Mouse (Mus musculus) liver, postnatal 0 days (tissue): Measurements from ENCODE around the gene Shbg. TPM values are rescaled to one million over a fixed set of nuclear protein-coding genes. Genes with fewer than 3 reads are reported as not detected.

Experiments
- ATAC-seq: fragments of 200-750 bp; cut with Nextera tagmentation; 2 replicates; pipeline ENCODE4 v1.8.0; 2017; ENCODE audit warnings: mild to moderate bottlenecking, moderate library complexity
- DNase-seq: peaks from one replicate; pipeline ENCODE4 v3.0.0-alpha.2; 2016
- H3K27ac ChIP-seq: fragments of 300-500 bp; sonication (generic); 2 replicates; pipeline ENCODE4 v1.5.1; 2014; ENCODE audit warnings: antibody characterized with exemption, moderate library complexity, mild to moderate bottlenecking, low read depth
- H3K27me3 ChIP-seq: fragments of 300-500 bp; sonication (generic); 2 replicates; pipeline ENCODE4 v1.6.1; 2014; ENCODE audit warnings: low read length, control low read depth, mixed read lengths; ENCODE audit not compliant: insufficient read depth
- H3K36me3 ChIP-seq: fragments of 300-500 bp; sonication (generic); replicated peaks from 2 replicates; pipeline ENCODE4 v1.6.1; 2014; ENCODE audit warnings: mild to moderate bottlenecking, control low read depth, low read length, moderate library complexity, mixed read lengths; ENCODE audit not compliant: insufficient read depth
- H3K4me1 ChIP-seq: fragments of 300-500 bp; sonication (generic); 2 replicates; pipeline ENCODE4 v1.6.1; 2014; ENCODE audit warnings: antibody characterized with exemption, mild to moderate bottlenecking, control low read depth; ENCODE audit not compliant: insufficient read depth
- H3K4me2 ChIP-seq: fragments of 300-500 bp; sonication (generic); 2 replicates; pipeline ENCODE4 v1.6.1; 2014; ENCODE audit warnings: low read depth, mild to moderate bottlenecking, low read length, moderate library complexity, mixed read lengths
- H3K4me3 ChIP-seq: fragments of 300-500 bp; sonication (generic); 2 replicates; pipeline ENCODE4 v1.5.1; 2014; ENCODE audit warnings: low read depth, low read length
- H3K9ac ChIP-seq: fragments of 300-500 bp; sonication (generic); replicated peaks from 2 replicates; pipeline ENCODE4 v1.6.1; 2014; ENCODE audit warnings: mild to moderate bottlenecking, moderate library complexity
- H3K9me3 ChIP-seq: fragments of 300-500 bp; sonication (generic); 2 replicates; pipeline ENCODE4 v1.6.1; 2016; ENCODE audit warnings: mild to moderate bottlenecking, control low read depth, low read length, mixed read lengths
- CTCF ChIP-seq: sonication (generic); IDR thresholded peaks from 2 replicates; pipeline ENCODE4 v1.5.1; 2016; ENCODE audit warnings: antibody characterized with exemption, low read depth
- EP300 ChIP-seq: IDR thresholded peaks from 2 replicates; pipeline ENCODE4 v1.6.1; 2016; ENCODE audit warnings: antibody characterized with exemption, low read depth, mild to moderate bottlenecking
- WGBS: fragments of 180-500 bp; shearing (Covaris S2); extraction: QIAGEN DNeasy Blood & Tissue Kit; methylation state at CpG from one replicate; pipeline ENCODE4 v1.1.7; 2014; ENCODE audit not compliant: insufficient replicate concordance; 5-methylcytosine and 5-hydroxymethylcytosine counted together
- polyA plus RNA-seq: library from polyadenylated mRNA; unstranded; fragments of >200 nt; fragmentation: Nextera tagmentation; extraction: Ambion mirVana; gene quantifications from 2 replicates; pipeline ENCODE4 v1.2.1, GENCODE M21; 2015

Gene Shbg
- polyA plus RNA-seq, 1 experiment from 2014 or later = 4.3 TPM

DNA sequence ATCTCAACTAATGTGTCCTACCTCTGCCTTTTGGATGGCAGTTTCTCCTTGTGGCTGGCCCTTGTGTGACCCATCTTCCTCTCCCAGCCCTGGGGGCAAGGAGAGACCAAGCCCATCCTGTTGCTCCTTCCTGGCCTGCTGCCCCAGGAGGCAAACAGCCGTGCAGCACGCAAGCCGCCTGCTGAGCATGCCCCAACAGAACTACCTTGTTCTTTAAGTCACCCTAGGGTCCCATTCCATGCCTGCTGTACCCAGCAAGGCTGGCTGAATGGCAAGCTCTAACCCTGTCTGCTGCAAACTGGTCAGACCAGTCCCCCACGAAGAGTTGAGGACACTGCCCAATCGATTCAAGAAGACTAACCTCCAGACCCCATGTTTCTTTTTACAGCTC lies 38.4 kb upstream of the Shbg start:
- Histone ChIP-seq H3K4me2 (no peak overlapping the region), H3K27me3 (no peaks in the 10 kb centered on the region), H3K4me3 (no peak overlapping the region), H3K9ac (no peak overlapping the region), H3K36me3 (peaks cover 50% of the 10 kb centered on the region), H3K9me3 (no peaks in the 10 kb centered on the region), H3K4me1 (peaks cover 8% of the 10 kb centered on the region), H3K27ac (no peak overlapping the region)
- 79% methylated on average over 5 of the region's 5 CpGs for WGBS
- DNase-seq (no peak), ATAC-seq (no peak)
- no peak for TF ChIP-seq CTCF

DNA sequence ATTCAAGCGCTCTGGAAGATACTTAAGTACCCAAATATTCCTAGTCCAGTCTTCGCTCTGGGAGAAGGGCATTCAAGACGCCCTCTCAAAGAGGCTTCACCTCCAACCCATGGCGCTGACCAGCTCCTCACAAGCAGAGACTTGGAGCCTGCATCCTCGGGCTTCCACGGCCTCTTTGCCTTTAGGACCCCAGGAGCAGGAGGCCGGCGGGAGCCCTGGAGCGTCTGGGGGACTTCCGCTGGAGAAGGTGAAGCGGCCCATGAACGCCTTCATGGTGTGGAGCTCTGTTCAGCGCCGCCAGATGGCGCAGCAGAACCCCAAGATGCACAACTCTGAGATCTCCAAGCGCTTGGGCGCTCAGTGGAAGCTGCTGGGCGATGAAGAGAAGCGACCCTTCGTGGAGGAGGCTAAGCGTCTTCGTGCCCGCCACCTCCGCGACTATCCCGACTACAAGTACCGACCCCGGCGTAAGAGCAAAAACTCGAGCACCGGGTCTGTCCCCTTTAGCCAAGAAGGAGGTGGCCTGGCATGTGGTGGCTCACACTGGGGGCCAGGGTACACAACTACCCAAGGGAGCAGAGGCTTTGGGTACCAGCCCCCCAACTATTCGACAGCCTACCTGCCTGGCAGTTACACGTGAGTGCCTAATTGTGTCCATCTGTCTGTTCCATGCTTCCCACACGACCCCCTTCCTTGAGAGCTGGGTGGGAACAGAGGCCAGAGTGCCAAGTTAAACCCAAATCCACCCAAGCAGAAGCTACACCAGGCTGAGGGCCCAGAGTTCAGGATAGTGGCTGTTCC lies 37.8 kb upstream of the Shbg start, which contains the start of gene Sox15:
Gene Sox15 (plus strand): TSS at position 51 of the 801 bp plus-strand sequence.
- ATAC-seq = peak; percentile 60
- Histone ChIP-seq H3K4me3 (no peak within 1 kb of the TSS), H3K4me2 (0 out of 2 replicates have a peak within 1 kb of the TSS, but pooled peaks have one; percentile 9), H3K36me3 (peaks cover 56% of the 10 kb centered on the region), H3K4me1 (peaks cover 5% of the 10 kb centered on the region), H3K27ac (peak within 1 kb of the TSS; percentile 49), H3K9me3 (no peaks in the 10 kb centered on the region), H3K27me3 (no peaks in the 10 kb centered on the region), H3K9ac (no peak within 1 kb of the TSS)
- TF ChIP-seq EP300 (no peak), CTCF (peak; percentile 81)
- peak; percentile 71 for DNase-seq
- 36% methylated on average over 34 of the region's 34 CpGs for WGBS

DNA sequence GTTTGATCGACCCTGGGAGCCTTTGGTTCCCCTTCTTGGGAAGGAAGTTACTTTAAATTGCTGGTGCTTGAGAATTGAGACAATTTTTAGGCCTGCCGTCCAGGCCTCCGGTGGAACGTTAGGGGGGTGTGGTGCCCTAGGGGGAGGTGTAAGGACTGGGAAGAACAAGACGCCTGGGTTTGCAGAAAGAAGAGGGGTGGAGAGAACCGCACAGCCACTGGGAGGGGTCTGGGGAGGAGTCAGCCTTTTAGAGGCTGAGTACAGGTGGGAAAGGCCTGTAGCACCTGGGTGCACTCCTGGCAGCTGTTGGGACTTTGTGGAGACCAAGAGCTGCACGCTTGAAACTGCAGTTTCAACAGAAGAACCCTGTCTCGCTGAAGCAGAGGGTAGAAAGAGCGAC lies 37.1 kb upstream of the Shbg start:
- peaks cover 61% of the 10 kb centered on the region for H3K36me3 ChIP-seq
- 0 out of 2 replicates have a peak overlapping the region, but pooled peaks have one; percentile 9 for H3K4me2 ChIP-seq
- no peaks in the 10 kb centered on the region for H3K9me3 ChIP-seq
- WGBS = 36% methylated on average over 9 of the region's 9 CpGs
- no peak for DNase-seq
- ATAC-seq = no peak
- no peak for TF ChIP-seq CTCF
- TF ChIP-seq EP300 = no peak
- no peak overlapping the region for H3K9ac ChIP-seq
- peaks cover 5% of the 10 kb centered on the region for H3K4me1 ChIP-seq
- peak overlapping the region; percentile 49 for H3K27ac ChIP-seq
- H3K4me3 ChIP-seq = no peak overlapping the region
- H3K27me3 ChIP-seq = no peaks in the 10 kb centered on the region

- Histone ChIP-seq H3K4me2 (no peak overlapping the region), H3K36me3 (peaks cover 67% of the 10 kb centered on the region), H3K4me1 (peaks cover 5% of the 10 kb centered on the region), H3K4me3 (no peak overlapping the region), H3K9me3 (no peaks in the 10 kb centered on the region), H3K9ac (no peak overlapping the region), H3K27me3 (no peaks in the 10 kb centered on the region), H3K27ac (no peak overlapping the region)
- ATAC-seq (no peak), DNase-seq (no peak)
- no peak for TF ChIP-seq EP300
- TF ChIP-seq CTCF = no peak
- 70% methylated on average over 5 of the region's 5 CpGs for WGBS
Measured at GRCm38 (mm10) chr11:69653399-69653798, 35.7 kb upstream of the Shbg start.

DNA sequence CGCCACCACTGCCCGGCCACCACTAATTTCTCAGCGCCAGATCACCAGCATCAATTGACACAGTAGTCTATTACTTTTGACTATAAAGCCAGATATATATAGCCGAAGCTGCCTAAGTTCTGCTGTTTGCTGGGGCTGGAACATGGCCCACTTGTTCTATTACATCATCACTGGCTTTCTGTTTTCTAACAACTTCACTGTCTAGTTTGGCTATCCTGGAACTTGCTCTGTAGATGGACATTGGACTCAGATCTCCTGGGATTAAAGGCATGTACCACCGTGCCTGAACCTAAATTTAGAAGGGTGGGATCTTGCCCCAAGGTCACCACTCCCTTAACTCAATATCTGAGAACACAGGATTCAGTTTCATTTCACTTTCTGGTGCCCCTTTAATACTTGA lies 28.2 kb upstream of the Shbg start:
- TF ChIP-seq CTCF (no peak), EP300 (no peak)
- Histone ChIP-seq H3K27ac (peak overlapping the region; percentile 44; the same call in 1 of the 2 replicates), H3K9me3 (no peaks in the 10 kb centered on the region), H3K4me1 (no peaks in the 10 kb centered on the region), H3K4me3 (no peak overlapping the region), H3K9ac (no peak overlapping the region), H3K36me3 (peaks cover 78% of the 10 kb centered on the region), H3K27me3 (no peaks in the 10 kb centered on the region), H3K4me2 (no peak overlapping the region)
- ATAC-seq (peak; percentile 70), DNase-seq (no peak)
- WGBS = 75% methylated on average over 5 of the region's 5 CpGs

DNA sequence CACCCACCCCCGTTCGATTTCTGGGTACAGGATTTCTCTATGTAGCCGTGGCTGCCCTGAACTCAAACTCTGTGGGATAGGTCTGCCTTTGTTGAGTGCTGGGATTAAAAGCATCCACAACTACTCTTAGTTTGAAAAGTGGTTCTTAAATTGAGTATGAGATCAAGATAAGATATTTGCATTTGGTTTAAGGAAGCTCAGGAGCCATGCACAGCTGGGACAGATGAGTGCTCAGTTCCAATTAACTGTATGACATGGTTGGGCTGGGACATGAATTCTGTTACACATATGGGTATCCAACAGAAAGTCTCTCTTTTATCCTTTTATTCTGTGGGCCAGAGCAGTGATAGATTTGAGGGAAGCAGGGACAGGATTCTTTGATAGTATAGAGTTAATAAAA lies 17.8 kb upstream of the Shbg start:
- DNase-seq = no peak
- TF ChIP-seq CTCF = no peak
- TF ChIP-seq EP300 = no peak
- peaks cover 15% of the 10 kb centered on the region for H3K36me3 ChIP-seq
- H3K4me3 ChIP-seq = no peak overlapping the region
- no peak for ATAC-seq
- H3K4me2 ChIP-seq = 0 out of 2 replicates have a peak overlapping the region, but pooled peaks have one; percentile 13
- H3K4me1 ChIP-seq = peaks cover 22% of the 10 kb centered on the region
- no peak overlapping the region for H3K9ac ChIP-seq
- WGBS = 82% methylated on average over 3 of the region's 3 CpGs
- H3K9me3 ChIP-seq = no peaks in the 10 kb centered on the region
- H3K27ac ChIP-seq = no peak overlapping the region
- H3K27me3 ChIP-seq = no peaks in the 10 kb centered on the region
